Mouse (Mus musculus) testis, postnatal 14 days (tissue): Measurements from ENCODE around the gene Ptpn3.
"Not testable (repeated sequence)": the region's sequence is repeated elsewhere in the genome, so short reads cannot be mapped to it uniquely, and the experiment has no call there.

Experiments used
- DNase-seq: peaks from one replicate; pipeline ENCODE4 v3.0.0; 2021; ENCODE audit warnings: low spot score

Ptpn3 gene

GRCm38 (mm10) chr4:57217746-57218145, 83.9 kb downstream of the Ptpn3 start:
- no peak for DNase-seq

GRCm38 (mm10) chr4:57216535-57216934, 85.1 kb downstream of the Ptpn3 start:
- DNase-seq = no peak

GRCm38 (mm10) chr4:57214852-57215251, 86.8 kb downstream of the Ptpn3 start:
- DNase-seq = no peak

- DNase-seq = no peak
These were observed 87.5 kb downstream of the Ptpn3 start for GRCm38 (mm10) chr4:57214114-57214513.

GRCm38 (mm10) chr4:57211706-57212105, 89.9 kb downstream of the Ptpn3 start:
- DNase-seq = no peak

- no peak for DNase-seq
These were observed 95.7 kb downstream of the Ptpn3 start for GRCm38 (mm10) chr4:57205908-57206307.

GRCm38 (mm10) chr4:57204780-57205179, 96.9 kb downstream of the Ptpn3 start:
- DNase-seq = no peak

- no peak for DNase-seq
These were observed 98.8 kb downstream of the Ptpn3 start for GRCm38 (mm10) chr4:57202660-57203361.

GRCm38 (mm10) chr4:57202132-57202531, 99.5 kb downstream of the Ptpn3 start:
- no peak for DNase-seq

GRCm38 (mm10) chr4:57200661-57201060, 101.0 kb downstream of the Ptpn3 start:
- no peak for DNase-seq

GRCm38 (mm10) chr4:57198666-57199393, 102.8 kb downstream of the Ptpn3 start:
- DNase-seq = not testable (repeated sequence)

GRCm38 (mm10) chr4:57191543-57192283, 109.9 kb downstream of the Ptpn3 start:
- no peak for DNase-seq

GRCm38 (mm10) chr4:57189881-57190280, 111.8 kb downstream of the Ptpn3 start:
- no peak for DNase-seq

GRCm38 (mm10) chr4:57186035-57186434, 115.6 kb downstream of the Ptpn3 start:
- DNase-seq = no peak

GRCm38 (mm10) chr4:57185462-57185861, 116.2 kb downstream of the Ptpn3 start:
- DNase-seq = no peak

GRCm38 (mm10) chr4:57183493-57183892, 118.1 kb downstream of the Ptpn3 start:
- DNase-seq = no peak

GRCm38 (mm10) chr4:57181538-57181937, 120.1 kb downstream of the Ptpn3 start:
- no peak for DNase-seq

GRCm38 (mm10) chr4:57178881-57179280, 122.8 kb downstream of the Ptpn3 start:
- DNase-seq = no peak

GRCm38 (mm10) chr4:57175329-57175728, 126.3 kb downstream of the Ptpn3 start:
- no peak for DNase-seq

- no peak for DNase-seq
These were observed 128.8 kb downstream of the Ptpn3 start for GRCm38 (mm10) chr4:57172861-57173260.

- no peak for DNase-seq
These were observed 129.8 kb downstream of the Ptpn3 start for GRCm38 (mm10) chr4:57171817-57172216.

GRCm38 (mm10) chr4:57168680-57169079, 133.0 kb downstream of the Ptpn3 start:
- no peak for DNase-seq

GRCm38 (mm10) chr4:57168277-57168676, 133.4 kb downstream of the Ptpn3 start:
- no peak for DNase-seq
